ENCODE assay signal across 8 mouse cellular contexts in genomic region chr9:109000726-109001125, GRCm38 (mm10). TPM values are rescaled to one million over a fixed set of nuclear protein-coding genes. Genes with fewer than 3 reads are reported as not detected.
A peak's percentile ranks its signal among the peaks of the same experiment; 100 is the strongest.
DNase-seq lines count a peak whose midpoint lies in the region; ATAC-seq and TF ChIP-seq lines count a peak whose summit lies in the region.

No protein-coding gene starts in this region.

- no peaks in the 10 kb centered on the region for H3K9me3 ChIP-seq in forebrain, embryonic 13.5 days (replicated peaks)
- no peaks in the 10 kb centered on the region for H3K9me3 ChIP-seq in hindbrain, postnatal 0 days (ENCODE audit: low read length)
- H3K9me3 ChIP-seq in limb, embryonic 14.5 days (ENCODE audit: control insufficient read depth, low read length): no peaks in the 10 kb centered on the region
- H3K9me3 ChIP-seq in stomach, postnatal 0 days (ENCODE audit: control insufficient read depth, low read length): no peaks in the 10 kb centered on the region

- peak; percentile 53 for DNase-seq in urinary bladder, postnatal 25 days (ENCODE audit: low spot score)
- no peak for DNase-seq in urinary bladder, adult 2 months (ENCODE audit: low spot score)
- peak; percentile 75 for DNase-seq in hindbrain, postnatal 0 days (ENCODE audit: low spot score)
- peak; percentile 78 for DNase-seq in limb, embryonic 14.5 days (ENCODE audit: low spot score)
- DNase-seq in stomach, postnatal 0 days (ENCODE audit: low spot score): peak; percentile 70

- H3K27me3 ChIP-seq in forebrain, embryonic 13.5 days: no peaks in the 10 kb centered on the region
- H3K27me3 ChIP-seq in hindbrain, postnatal 0 days (ENCODE audit: insufficient read depth, low read length): no peaks in the 10 kb centered on the region
- H3K27me3 ChIP-seq in limb, embryonic 14.5 days (ENCODE audit: control insufficient read depth, insufficient read depth, low read length): no peaks in the 10 kb centered on the region
- H3K27me3 ChIP-seq in stomach, postnatal 0 days (ENCODE audit: control insufficient read depth, insufficient read depth, low read length): no peaks in the 10 kb centered on the region

- TF ChIP-seq EP300 in stomach, postnatal 0 days (optimal IDR thresholded peaks at IDR 0.05): no peak

- H3K27ac ChIP-seq in forebrain, embryonic 13.5 days: no peak overlapping the region
- H3K27ac ChIP-seq in hindbrain, postnatal 0 days: no peak overlapping the region
- H3K27ac ChIP-seq in limb, embryonic 14.5 days (replicated peaks; ENCODE audit: low read depth, low read length): no peak overlapping the region
- H3K27ac ChIP-seq in stomach, postnatal 0 days (replicated peaks): no peak overlapping the region

- no peak overlapping the region for H3K4me3 ChIP-seq in forebrain, embryonic 13.5 days
- H3K4me3 ChIP-seq in hindbrain, postnatal 0 days (ENCODE audit: low read length): no peak overlapping the region
- no peak overlapping the region for H3K4me3 ChIP-seq in limb, embryonic 14.5 days (replicated peaks; ENCODE audit: low read length)
- H3K4me3 ChIP-seq in stomach, postnatal 0 days (ENCODE audit: low read depth, low read length): no peak overlapping the region

- H3K9ac ChIP-seq in forebrain, embryonic 13.5 days: no peak overlapping the region
- no peak overlapping the region for H3K9ac ChIP-seq in hindbrain, postnatal 0 days (replicated peaks; ENCODE audit: low read length)
- no peak overlapping the region for H3K9ac ChIP-seq in limb, embryonic 14.5 days (ENCODE audit: low read depth, low read length, severe bottlenecking)
- H3K9ac ChIP-seq in stomach, postnatal 0 days (ENCODE audit: low read length): no peak overlapping the region

- H3K4me1 ChIP-seq in forebrain, embryonic 13.5 days: no peaks in the 10 kb centered on the region; the same call in none of the 2 replicates
- H3K4me1 ChIP-seq in hindbrain, postnatal 0 days (ENCODE audit: insufficient read depth, low read length): no peaks in the 10 kb centered on the region
- no peaks in the 10 kb centered on the region for H3K4me1 ChIP-seq in limb, embryonic 14.5 days (ENCODE audit: control insufficient read depth, insufficient read depth, low read length)
- H3K4me1 ChIP-seq in stomach, postnatal 0 days (replicated peaks; ENCODE audit: control insufficient read depth, insufficient read depth): no peaks in the 10 kb centered on the region

- ATAC-seq in cerebellum, adult (ENCODE audit: insufficient number of reproducible peaks, low FRiP score, low TSS enrichment): peak; percentile 54; the same call in 1 of the 2 replicates
- ATAC-seq in forebrain, embryonic 13.5 days: peak; percentile 69
- ATAC-seq in hindbrain, postnatal 0 days: peak; percentile 50; the same call in 1 of the 2 replicates
- peak; percentile 81; the same call in 1 of the 2 replicates for ATAC-seq in limb, embryonic 14.5 days (ENCODE audit: low FRiP score, low read depth)
- ATAC-seq in monocyte, adult 5-6 weeks (replicated peaks; ENCODE audit: insufficient number of reproducible peaks, low FRiP score, low TSS enrichment, poor library complexity, severe bottlenecking): peak; percentile 68
- ATAC-seq in stomach, postnatal 0 days (ENCODE audit: low FRiP score, low TSS enrichment): peak; percentile 55; the same call in 1 of the 2 replicates

- H3K36me3 ChIP-seq in forebrain, embryonic 13.5 days (ENCODE audit: poor library complexity, severe bottlenecking): no peaks in the 10 kb centered on the region
- H3K36me3 ChIP-seq in hindbrain, postnatal 0 days (ENCODE audit: insufficient read depth, low read length): no peaks in the 10 kb centered on the region; the same call in 1 of the 2 replicates
- no peaks in the 10 kb centered on the region for H3K36me3 ChIP-seq in limb, embryonic 14.5 days (ENCODE audit: control insufficient read depth, insufficient read depth, low read length)
- no peaks in the 10 kb centered on the region for H3K36me3 ChIP-seq in stomach, postnatal 0 days (ENCODE audit: control insufficient read depth, insufficient read depth, low read length)

- 13% methylated on average over 3 of the region's 3 CpGs for WGBS in forebrain, embryonic 13.5 days
- 15% methylated on average over 3 of the region's 3 CpGs for WGBS in hindbrain, postnatal 0 days
- 6% methylated on average over 3 of the region's 3 CpGs for WGBS in limb, embryonic 14.5 days
- 6% methylated on average over 3 of the region's 3 CpGs for WGBS in stomach, postnatal 0 days

- no peak overlapping the region for H3K4me2 ChIP-seq in forebrain, embryonic 13.5 days
- no peak overlapping the region for H3K4me2 ChIP-seq in hindbrain, postnatal 0 days (ENCODE audit: low read depth, low read length)
- H3K4me2 ChIP-seq in limb, embryonic 14.5 days (replicated peaks; ENCODE audit: low read depth, low read length, severe bottlenecking): no peak overlapping the region
- no peak overlapping the region for H3K4me2 ChIP-seq in stomach, postnatal 0 days (replicated peaks; ENCODE audit: low read depth)

- peak; percentile 99 for TF ChIP-seq CTCF in hindbrain, postnatal 0 days (IDR thresholded peaks at IDR 0.05; ENCODE audit: low read depth)
- TF ChIP-seq CTCF in stomach, postnatal 0 days (IDR thresholded peaks at IDR 0.05; ENCODE audit: low read depth): peak; percentile 100

- no peak for TF ChIP-seq POLR2A in limb, embryonic 14.5 days (IDR thresholded peaks at IDR 0.05; ENCODE audit: borderline replicate concordance, extremely low read depth, insufficient read depth, insufficient read length)

RNA-seq across cellular contexts. Expression of gene Pfkfb4, which starts 9.1 kb away (rescaled TPM):
- 16.3 and 19.4 TPM in 2 replicates for polyA plus RNA-seq in urinary bladder, adult 2 months (2012; rRNA removed)
- polyA plus RNA-seq in forebrain, embryonic 13.5 days (2015; fragmentation: Nextera tagmentation; extraction: Ambion mirVana): 14.5 and 16.8 TPM in 2 replicates
- total RNA-seq in hindbrain, postnatal 0 days (2014; rRNA removed): 58.3 and 63.1 TPM in 2 replicates
- polyA plus RNA-seq in hindbrain, postnatal 0 days (2015; fragmentation: Nextera tagmentation; extraction: Ambion mirVana): 18.6 and 20.5 TPM in 2 replicates
- polyA plus RNA-seq in limb, embryonic 14.5 days (2012; rRNA removed): 14.5 and 19.6 TPM in 2 replicates
- 9.1 and 9.4 TPM in 2 replicates for polyA plus RNA-seq in limb, embryonic 14.5 days (2014; fragmentation: Nextera tagmentation; extraction: Ambion mirVana)
- 48.6 to 70.1 TPM (median 67.8 TPM) in 3 replicates for total RNA-seq in monocyte, adult 5-6 weeks (2017)
- 10.3 and 12.1 TPM in 2 replicates for polyA plus RNA-seq in stomach, postnatal 0 days (2015; fragmentation: Nextera tagmentation; extraction: Ambion mirVana)

RNA-seq across cellular contexts. Expression of gene Ucn2, which starts 14.9 kb away (rescaled TPM):
- polyA plus RNA-seq in urinary bladder, adult 2 months (2012; rRNA removed): 0.43 and 0.51 TPM in 2 replicates
- not detected in 2 replicates for polyA plus RNA-seq in forebrain, embryonic 13.5 days (2015; fragmentation: Nextera tagmentation; extraction: Ambion mirVana)
- 0.58 TPM in 1 of 2 replicates, not detected in the other for total RNA-seq in hindbrain, postnatal 0 days (2014; rRNA removed)
- not detected in 2 replicates for polyA plus RNA-seq in hindbrain, postnatal 0 days (2015; fragmentation: Nextera tagmentation; extraction: Ambion mirVana)
- 6.2 and 6.5 TPM in 2 replicates for polyA plus RNA-seq in limb, embryonic 14.5 days (2012; rRNA removed)
- 1.0 and 1.5 TPM in 2 replicates for polyA plus RNA-seq in limb, embryonic 14.5 days (2014; fragmentation: Nextera tagmentation; extraction: Ambion mirVana)
- total RNA-seq in monocyte, adult 5-6 weeks (2017): not detected in 3 replicates
- polyA plus RNA-seq in stomach, postnatal 0 days (2015; fragmentation: Nextera tagmentation; extraction: Ambion mirVana): not detected in 2 replicates

RNA-seq across cellular contexts. Expression of gene Shisa5, which starts 37.6 kb away (rescaled TPM):
- 201 and 202 TPM in 2 replicates for polyA plus RNA-seq in urinary bladder, adult 2 months (2012; rRNA removed)
- polyA plus RNA-seq in forebrain, embryonic 13.5 days (2015; fragmentation: Nextera tagmentation; extraction: Ambion mirVana): 33.6 and 35.1 TPM in 2 replicates
- 77.8 and 90.6 TPM in 2 replicates for total RNA-seq in hindbrain, postnatal 0 days (2014; rRNA removed)
- 74.5 and 77.6 TPM in 2 replicates for polyA plus RNA-seq in hindbrain, postnatal 0 days (2015; fragmentation: Nextera tagmentation; extraction: Ambion mirVana)
- polyA plus RNA-seq in limb, embryonic 14.5 days (2012; rRNA removed): 150 and 245 TPM in 2 replicates
- 82.4 and 86.7 TPM in 2 replicates for polyA plus RNA-seq in limb, embryonic 14.5 days (2014; fragmentation: Nextera tagmentation; extraction: Ambion mirVana)
- total RNA-seq in monocyte, adult 5-6 weeks (2017): 523 to 1,277 TPM (median 526 TPM) in 3 replicates
- 168 and 181 TPM in 2 replicates for polyA plus RNA-seq in stomach, postnatal 0 days (2015; fragmentation: Nextera tagmentation; extraction: Ambion mirVana)

RNA-seq across cellular contexts. Expression of gene Col7a1, which starts 47.3 kb away (rescaled TPM):
- polyA plus RNA-seq in urinary bladder, adult 2 months (2012; rRNA removed): 3.3 and 4.7 TPM in 2 replicates
- polyA plus RNA-seq in forebrain, embryonic 13.5 days (2015; fragmentation: Nextera tagmentation; extraction: Ambion mirVana): 1.2 and 1.6 TPM in 2 replicates
- total RNA-seq in hindbrain, postnatal 0 days (2014; rRNA removed): 1.9 and 2.0 TPM in 2 replicates
- 0.69 and 1.8 TPM in 2 replicates for polyA plus RNA-seq in hindbrain, postnatal 0 days (2015; fragmentation: Nextera tagmentation; extraction: Ambion mirVana)
- 44.6 and 49.9 TPM in 2 replicates for polyA plus RNA-seq in limb, embryonic 14.5 days (2012; rRNA removed)
- 17.5 and 25.9 TPM in 2 replicates for polyA plus RNA-seq in limb, embryonic 14.5 days (2014; fragmentation: Nextera tagmentation; extraction: Ambion mirVana)
- total RNA-seq in monocyte, adult 5-6 weeks (2017): 0.19 to 1.2 TPM (median 0.43 TPM) in 3 replicates
- 6.2 and 9.6 TPM in 2 replicates for polyA plus RNA-seq in stomach, postnatal 0 days (2015; fragmentation: Nextera tagmentation; extraction: Ambion mirVana)

RNA-seq across cellular contexts. Expression of gene Trex1, which starts 58.8 kb away (rescaled TPM):
- polyA plus RNA-seq in urinary bladder, adult 2 months (2012; rRNA removed): 37.3 and 41.4 TPM in 2 replicates
- 9.3 and 13.0 TPM in 2 replicates for polyA plus RNA-seq in forebrain, embryonic 13.5 days (2015; fragmentation: Nextera tagmentation; extraction: Ambion mirVana)
- total RNA-seq in hindbrain, postnatal 0 days (2014; rRNA removed): 20.1 and 32.6 TPM in 2 replicates
- polyA plus RNA-seq in hindbrain, postnatal 0 days (2015; fragmentation: Nextera tagmentation; extraction: Ambion mirVana): 14.3 and 14.4 TPM in 2 replicates
- 33.5 and 50.8 TPM in 2 replicates for polyA plus RNA-seq in limb, embryonic 14.5 days (2012; rRNA removed)
- 12.5 and 13.7 TPM in 2 replicates for polyA plus RNA-seq in limb, embryonic 14.5 days (2014; fragmentation: Nextera tagmentation; extraction: Ambion mirVana)
- total RNA-seq in monocyte, adult 5-6 weeks (2017): 47.4 to 94.7 TPM (median 64.7 TPM) in 3 replicates
- polyA plus RNA-seq in stomach, postnatal 0 days (2015; fragmentation: Nextera tagmentation; extraction: Ambion mirVana): 13.3 and 15.8 TPM in 2 replicates
